ENCODE assay signal across 10 mouse cellular contexts in the genomic region with DNA sequence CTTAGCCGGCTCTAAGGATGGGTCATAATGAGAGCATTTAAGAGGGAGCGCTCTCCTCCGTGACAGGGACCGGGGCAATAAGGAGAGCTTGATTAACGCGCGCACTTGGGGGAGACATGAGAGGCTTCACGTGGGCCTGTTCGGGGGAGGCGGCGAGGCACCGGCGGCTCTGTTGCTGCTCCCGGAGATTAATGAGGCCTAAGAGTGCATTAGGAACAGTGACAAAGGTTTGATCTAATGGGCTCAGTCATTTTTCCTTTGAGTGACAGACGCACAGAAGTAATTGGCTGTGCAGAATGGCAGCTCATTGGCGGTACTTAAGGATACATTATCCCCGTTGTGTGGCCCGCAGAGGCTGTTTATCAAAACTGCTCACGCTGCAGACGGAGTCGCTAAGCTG.
DNase-seq lines count a peak whose midpoint lies in the region; ATAC-seq lines count a peak whose summit lies in the region.
"Had no signal": no experiment of that assay in that cellular context is flagged by ENCODE, and none has a peak within 500 bp of the region (broad histone marks: within the 10 kb centered on the region; RNA-seq: fewer than 3 reads in every experiment).

No protein-coding gene starts in this region.

- no peak overlapping the region for H3K4me3 ChIP-seq in embryonic facial prominence, embryonic 13.5 days
- peak overlapping the region; percentile 23 for H3K4me3 ChIP-seq in kidney, embryonic 15.5 days (replicated peaks)
- no peak overlapping the region for H3K4me3 ChIP-seq in neural tube, embryonic 12.5 days
- H3K4me3 ChIP-seq: liver, embryonic 13.5 days had no signal

- DNase-seq in kidney, adult 18-20 months = peak; percentile 34
- DNase-seq in kidney, postnatal 25 days = no peak
- DNase-seq in cerebellum, postnatal 14 days = no peak
- DNase-seq in testis, postnatal 14 days (ENCODE audit: low spot score) = no peak
- DNase-seq in ovary, adult 18-20 months (ENCODE audit: low spot score) = no peak
- DNase-seq: cerebellum, adult 18-20 months; liver, embryonic 13.5 days had no signal

- ATAC-seq in embryonic facial prominence, embryonic 13.5 days (ENCODE audit: insufficient number of reproducible peaks, insufficient read depth, low FRiP score, low TSS enrichment, low read depth) = no peak
- peak; percentile 43; the same call in 1 of the 2 replicates for ATAC-seq in kidney, embryonic 15.5 days (replicated peaks; ENCODE audit: low FRiP score)
- peak; percentile 92 for ATAC-seq in neural tube, embryonic 12.5 days (ENCODE audit: low FRiP score, low read depth)

- H3K27me3 ChIP-seq in embryonic facial prominence, embryonic 13.5 days = no peaks in the 10 kb centered on the region
- H3K27me3 ChIP-seq in kidney, embryonic 15.5 days = peaks cover 26% of the 10 kb centered on the region
- peaks cover 5% of the 10 kb centered on the region; the same call in 1 of the 2 replicates for H3K27me3 ChIP-seq in neural tube, embryonic 12.5 days (replicated peaks)
- H3K27me3 ChIP-seq: liver, embryonic 13.5 days had no signal

- no peaks in the 10 kb centered on the region for H3K9me3 ChIP-seq in embryonic facial prominence, embryonic 13.5 days
- no peaks in the 10 kb centered on the region for H3K9me3 ChIP-seq in kidney, embryonic 15.5 days (replicated peaks)
- H3K9me3 ChIP-seq in neural tube, embryonic 12.5 days = no peaks in the 10 kb centered on the region
- H3K9me3 ChIP-seq: liver, embryonic 13.5 days had no signal

- no peak overlapping the region for H3K27ac ChIP-seq in embryonic facial prominence, embryonic 13.5 days
- H3K27ac ChIP-seq in kidney, embryonic 15.5 days = no peak overlapping the region
- no peak overlapping the region for H3K27ac ChIP-seq in neural tube, embryonic 12.5 days
- H3K27ac ChIP-seq: liver, embryonic 13.5 days had no signal

- H3K4me1 ChIP-seq in embryonic facial prominence, embryonic 13.5 days = peaks cover 15% of the 10 kb centered on the region
- peaks cover 27% of the 10 kb centered on the region for H3K4me1 ChIP-seq in kidney, embryonic 15.5 days
- H3K4me1 ChIP-seq in neural tube, embryonic 12.5 days = peaks cover 47% of the 10 kb centered on the region
- H3K4me1 ChIP-seq: liver, embryonic 13.5 days had no signal

- WGBS in embryonic facial prominence, embryonic 13.5 days = 19% methylated on average over 21 of the region's 21 CpGs
- WGBS in kidney, embryonic 15.5 days = 17% methylated on average over 21 of the region's 21 CpGs
- WGBS in neural tube, embryonic 12.5 days = 7% methylated on average over 21 of the region's 21 CpGs

- H3K36me3 ChIP-seq in embryonic facial prominence, embryonic 13.5 days = 0 out of 2 replicates have a peak, but pooled peaks cover under 1% of the 10 kb centered on the region
- H3K36me3 ChIP-seq in kidney, embryonic 15.5 days = 0 out of 2 replicates have a peak, but pooled peaks cover 4% of the 10 kb centered on the region
- H3K36me3 ChIP-seq in neural tube, embryonic 12.5 days = no peaks in the 10 kb centered on the region
- H3K36me3 ChIP-seq: liver, embryonic 13.5 days had no signal

- H3K9ac ChIP-seq in embryonic facial prominence, embryonic 13.5 days = no peak overlapping the region
- no peak overlapping the region for H3K9ac ChIP-seq in kidney, embryonic 15.5 days
- H3K9ac ChIP-seq in neural tube, embryonic 12.5 days = no peak overlapping the region
- H3K9ac ChIP-seq: liver, embryonic 13.5 days had no signal

- peak overlapping the region; percentile 42 for H3K4me2 ChIP-seq in embryonic facial prominence, embryonic 13.5 days
- peak overlapping the region; percentile 51 for H3K4me2 ChIP-seq in kidney, embryonic 15.5 days
- H3K4me2 ChIP-seq in neural tube, embryonic 12.5 days (replicated peaks) = peak overlapping the region; percentile 48
- H3K4me2 ChIP-seq: liver, embryonic 13.5 days had no signal
